Comparison of ENCODE assay signal across 8 mouse cellular contexts in genomic region chr10:81597137-81597950, GRCm38 (mm10). TPM values are rescaled to one million over a fixed set of nuclear protein-coding genes. Genes with fewer than 3 reads are reported as not detected.
DNase-seq lines count a peak whose midpoint lies in the region; ATAC-seq lines count a peak whose summit lies in the region.

No protein-coding gene starts in this region.

- no peaks in the 10 kb centered on the region for H3K9me3 ChIP-seq in heart, embryonic 13.5 days
- H3K9me3 ChIP-seq in limb, embryonic 11.5 days (ENCODE audit: control insufficient read depth, low read length) = no peaks in the 10 kb centered on the region
- H3K9me3 ChIP-seq in midbrain, embryonic 11.5 days (ENCODE audit: control insufficient read depth, low read length) = no peaks in the 10 kb centered on the region

- peak; percentile 51 for ATAC-seq in common myeloid progenitor, adult 5-6 weeks (replicated peaks; ENCODE audit: low read depth, poor library complexity, severe bottlenecking)
- 0 out of 2 replicates have a peak, but pooled peaks have one; percentile 2 for ATAC-seq in heart, embryonic 13.5 days (ENCODE audit: extremely low read depth, insufficient number of reproducible peaks, low FRiP score, low TSS enrichment)
- ATAC-seq in limb, embryonic 11.5 days (ENCODE audit: insufficient number of reproducible peaks, low FRiP score, low TSS enrichment, low read depth) = peak; percentile 19; the same call in 1 of the 2 replicates
- no peak for ATAC-seq in midbrain, embryonic 11.5 days (ENCODE audit: low FRiP score)

- DNase-seq in ovary, adult 18-20 months (ENCODE audit: low spot score) = peak; percentile 68
- DNase-seq in ovary, postnatal 10 days (ENCODE audit: low spot score) = no peak
- peak; percentile 63 for DNase-seq in limb, embryonic 11.5 days (ENCODE audit: low spot score)
- DNase-seq in midbrain, embryonic 11.5 days (ENCODE audit: low spot score, missing footprints) = no peak
- peak; percentile 43 to 75 for DNase-seq in thymus, postnatal 36 days
- no peak for DNase-seq in urinary bladder, postnatal 10 days (ENCODE audit: low spot score)

- H3K4me3 ChIP-seq in heart, embryonic 13.5 days = peak overlapping the region; percentile 45
- H3K4me3 ChIP-seq in limb, embryonic 11.5 days (ENCODE audit: low read depth, low read length) = peak overlapping the region; percentile 6; the same call in 1 of the 2 replicates
- H3K4me3 ChIP-seq in midbrain, embryonic 11.5 days (ENCODE audit: low read depth, low read length) = no peak overlapping the region

- H3K27me3 ChIP-seq in heart, embryonic 13.5 days (replicated peaks) = peaks cover 34% of the 10 kb centered on the region
- H3K27me3 ChIP-seq in limb, embryonic 11.5 days (ENCODE audit: control insufficient read depth, insufficient read depth, low read length) = peaks cover 3% of the 10 kb centered on the region; the same call in 1 of the 2 replicates
- peaks cover 59% of the 10 kb centered on the region for H3K27me3 ChIP-seq in midbrain, embryonic 11.5 days (ENCODE audit: control insufficient read depth, insufficient read depth, low read length)

- H3K9ac ChIP-seq in heart, embryonic 13.5 days = peak overlapping the region; percentile 76
- peak overlapping the region; percentile 28 for H3K9ac ChIP-seq in limb, embryonic 11.5 days (ENCODE audit: low read length)
- H3K9ac ChIP-seq in midbrain, embryonic 11.5 days (ENCODE audit: low read length) = peak overlapping the region; percentile 32; the same call in 1 of the 2 replicates

- 7% methylated on average over 12 of the region's 12 CpGs for WGBS in heart, embryonic 13.5 days
- 2% methylated on average over 12 of the region's 12 CpGs for WGBS in limb, embryonic 11.5 days
- 13% methylated on average over 12 of the region's 12 CpGs for WGBS in midbrain, embryonic 11.5 days

- H3K27ac ChIP-seq in heart, embryonic 13.5 days (replicated peaks) = peak overlapping the region; percentile 85
- H3K27ac ChIP-seq in limb, embryonic 11.5 days (replicated peaks; ENCODE audit: low read depth, low read length) = peak overlapping the region; percentile 77; the same call in 1 of the 2 replicates
- no peak overlapping the region for H3K27ac ChIP-seq in midbrain, embryonic 11.5 days (ENCODE audit: low read depth, low read length)

- peak overlapping the region; percentile 69 for H3K4me2 ChIP-seq in heart, embryonic 13.5 days
- peak overlapping the region; percentile 43 for H3K4me2 ChIP-seq in limb, embryonic 11.5 days (ENCODE audit: low read depth, severe bottlenecking)
- peak overlapping the region; percentile 28 for H3K4me2 ChIP-seq in midbrain, embryonic 11.5 days

- H3K4me1 ChIP-seq in heart, embryonic 13.5 days = peaks cover 62% of the 10 kb centered on the region
- peaks cover 43% of the 10 kb centered on the region for H3K4me1 ChIP-seq in limb, embryonic 11.5 days (ENCODE audit: control insufficient read depth, insufficient read depth, low read length)
- peaks cover 33% of the 10 kb centered on the region for H3K4me1 ChIP-seq in midbrain, embryonic 11.5 days (ENCODE audit: control insufficient read depth, insufficient read depth, low read length)

- H3K36me3 ChIP-seq in heart, embryonic 13.5 days = no peaks in the 10 kb centered on the region
- H3K36me3 ChIP-seq in limb, embryonic 11.5 days (ENCODE audit: control insufficient read depth, insufficient read depth, low read length) = no peaks in the 10 kb centered on the region
- H3K36me3 ChIP-seq in midbrain, embryonic 11.5 days (ENCODE audit: control insufficient read depth, insufficient read depth, low read length) = no peaks in the 10 kb centered on the region

RNA-seq across cellular contexts. Expression of gene Tle6, which starts 3.5 kb away (rescaled TPM):
- total RNA-seq in common myeloid progenitor, adult 5-6 weeks (2017) = 8.4 and 26.1 TPM in 2 replicates
- 30.1 and 30.4 TPM in 2 replicates for polyA plus RNA-seq in heart, embryonic 13.5 days (2015; fragmentation: Nextera tagmentation; extraction: Ambion mirVana)
- polyA plus RNA-seq in limb, embryonic 11.5 days (2014; fragmentation: Nextera tagmentation; extraction: Ambion mirVana) = 11.1 and 11.6 TPM in 2 replicates
- 4.6 and 6.0 TPM in 2 replicates for polyA plus RNA-seq in midbrain, embryonic 11.5 days (2014; fragmentation: Nextera tagmentation; extraction: Ambion mirVana)

RNA-seq across cellular contexts. Expression of gene BC025920, which starts 8.7 kb away (rescaled TPM):
- total RNA-seq in common myeloid progenitor, adult 5-6 weeks (2017) = 1.4 and 2.1 TPM in 2 replicates
- 0.44 and 0.64 TPM in 2 replicates for polyA plus RNA-seq in heart, embryonic 13.5 days (2015; fragmentation: Nextera tagmentation; extraction: Ambion mirVana)
- polyA plus RNA-seq in limb, embryonic 11.5 days (2014; fragmentation: Nextera tagmentation; extraction: Ambion mirVana) = 0.63 and 1.5 TPM in 2 replicates
- polyA plus RNA-seq in midbrain, embryonic 11.5 days (2014; fragmentation: Nextera tagmentation; extraction: Ambion mirVana) = 0.47 and 0.89 TPM in 2 replicates

RNA-seq across cellular contexts. Expression of gene Tle2, which starts 23.0 kb away (rescaled TPM):
- total RNA-seq in common myeloid progenitor, adult 5-6 weeks (2017) = 1.5 and 3.3 TPM in 2 replicates
- polyA plus RNA-seq in heart, embryonic 13.5 days (2015; fragmentation: Nextera tagmentation; extraction: Ambion mirVana) = 23.4 and 26.4 TPM in 2 replicates
- 13.7 and 18.4 TPM in 2 replicates for polyA plus RNA-seq in limb, embryonic 11.5 days (2014; fragmentation: Nextera tagmentation; extraction: Ambion mirVana)
- polyA plus RNA-seq in midbrain, embryonic 11.5 days (2014; fragmentation: Nextera tagmentation; extraction: Ambion mirVana) = 6.0 and 6.2 TPM in 2 replicates

RNA-seq across cellular contexts. Expression of gene Sirt6, which starts 30.3 kb away (rescaled TPM):
- total RNA-seq in common myeloid progenitor, adult 5-6 weeks (2017) = 3.7 and 5.2 TPM in 2 replicates
- 24.6 and 25.6 TPM in 2 replicates for polyA plus RNA-seq in heart, embryonic 13.5 days (2015; fragmentation: Nextera tagmentation; extraction: Ambion mirVana)
- polyA plus RNA-seq in limb, embryonic 11.5 days (2014; fragmentation: Nextera tagmentation; extraction: Ambion mirVana) = 46.2 and 46.5 TPM in 2 replicates
- polyA plus RNA-seq in midbrain, embryonic 11.5 days (2014; fragmentation: Nextera tagmentation; extraction: Ambion mirVana) = 36.6 and 38.9 TPM in 2 replicates

RNA-seq across cellular contexts. Expression of gene Ankrd24, which starts 31.0 kb away (rescaled TPM):
- 8.1 and 10.6 TPM in 2 replicates for total RNA-seq in common myeloid progenitor, adult 5-6 weeks (2017)
- polyA plus RNA-seq in heart, embryonic 13.5 days (2015; fragmentation: Nextera tagmentation; extraction: Ambion mirVana) = 10.3 and 10.6 TPM in 2 replicates
- polyA plus RNA-seq in limb, embryonic 11.5 days (2014; fragmentation: Nextera tagmentation; extraction: Ambion mirVana) = 4.3 and 5.5 TPM in 2 replicates
- polyA plus RNA-seq in midbrain, embryonic 11.5 days (2014; fragmentation: Nextera tagmentation; extraction: Ambion mirVana) = 4.2 and 4.6 TPM in 2 replicates

Comparison
In these comparisons a context has a peak if more than half of its experiments do, and no peak if none do; other contexts are left out.
1. DNase-seq: peak in ovary, adult 18-20 months (single experiment), limb, embryonic 11.5 days (single experiment) and thymus, postnatal 36 days (2 of 2); none in ovary, postnatal 10 days (single experiment), midbrain, embryonic 11.5 days (single experiment) and urinary bladder, postnatal 10 days (single experiment).
2. Peak in every context shown above with its lines, with median percentiles within 50 percentile points of each other: H3K4me2 ChIP-seq and H3K9ac ChIP-seq.